Mouse (Mus musculus): Measurements from ENCODE around the gene Slc18a3. TPM values are rescaled to one million over a fixed set of nuclear protein-coding genes. Genes with fewer than 3 reads are reported as not detected.

Slc18a3 gene
- polyA plus RNA-seq, 1 experiment: not detected

DNA sequence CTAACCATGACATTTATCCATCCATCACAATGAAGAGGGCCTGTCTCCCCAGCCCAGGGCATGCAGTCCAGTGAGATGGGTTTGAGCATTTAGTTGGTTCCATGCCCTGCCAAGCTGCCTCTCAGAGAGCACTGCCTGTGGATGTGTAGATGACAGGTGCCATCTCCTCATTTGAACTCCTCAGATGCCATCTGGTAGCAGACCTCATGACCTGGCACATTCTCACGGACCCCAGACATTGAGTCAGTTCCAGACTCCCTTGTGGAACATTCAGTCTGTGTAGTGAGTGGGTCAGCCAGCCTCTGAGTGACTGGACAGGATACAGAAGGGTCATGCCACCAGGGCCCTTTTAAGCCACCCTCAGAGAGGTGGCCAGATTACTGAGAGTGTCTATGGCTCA, 12.9 kb upstream of the Slc18a3 start:
- no peak overlapping the region for H3K27ac ChIP-seq (replicated peaks; ENCODE audit: low read depth, low read length)
- H3K4me1 ChIP-seq (ENCODE audit: control insufficient read depth, insufficient read depth, insufficient read length, low read length): no peaks in the 10 kb centered on the region
- no peak overlapping the region for H3K4me3 ChIP-seq (ENCODE audit: insufficient read depth, low read depth, low read length)

DNA sequence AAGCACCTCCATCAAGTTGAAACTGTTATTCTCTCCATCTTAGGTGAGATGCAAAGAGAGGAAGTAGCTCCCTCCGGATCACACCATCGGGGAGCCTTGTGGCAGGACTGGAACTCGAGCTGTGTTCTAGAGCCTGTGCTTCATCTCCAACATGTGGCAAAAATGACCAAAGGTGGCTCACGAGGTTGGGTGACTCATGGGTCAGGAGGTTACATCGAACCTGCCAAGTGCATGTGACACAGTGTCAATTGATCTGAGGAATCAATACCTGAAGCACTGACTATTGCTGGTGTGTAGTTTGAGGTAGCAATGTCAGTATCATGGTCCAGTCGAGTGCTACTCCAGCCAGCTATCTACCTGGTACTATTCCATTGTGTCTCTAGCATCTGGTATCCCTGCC, 11.9 kb upstream of the Slc18a3 start:
- H3K27ac ChIP-seq (replicated peaks; ENCODE audit: low read depth, low read length): no peak overlapping the region

GRCm38 (mm10) chr14:32472996-32473395, 8.3 kb upstream of the Slc18a3 start:
- Histone ChIP-seq H3K4me1 (ENCODE audit: control insufficient read depth, insufficient read depth, insufficient read length, low read length) (no peaks in the 10 kb centered on the region), H3K4me3 (ENCODE audit: insufficient read depth, low read depth, low read length) (no peak overlapping the region), H3K27ac (replicated peaks; ENCODE audit: low read depth, low read length) (no peak overlapping the region)

More for the DNA sequence above, 11.9 kb upstream of the Slc18a3 start:
- H3K4me1 ChIP-seq (ENCODE audit: control insufficient read depth, insufficient read depth, insufficient read length, low read length): no peaks in the 10 kb centered on the region
- H3K4me3 ChIP-seq (ENCODE audit: insufficient read depth, low read depth, low read length): no peak overlapping the region

DNA sequence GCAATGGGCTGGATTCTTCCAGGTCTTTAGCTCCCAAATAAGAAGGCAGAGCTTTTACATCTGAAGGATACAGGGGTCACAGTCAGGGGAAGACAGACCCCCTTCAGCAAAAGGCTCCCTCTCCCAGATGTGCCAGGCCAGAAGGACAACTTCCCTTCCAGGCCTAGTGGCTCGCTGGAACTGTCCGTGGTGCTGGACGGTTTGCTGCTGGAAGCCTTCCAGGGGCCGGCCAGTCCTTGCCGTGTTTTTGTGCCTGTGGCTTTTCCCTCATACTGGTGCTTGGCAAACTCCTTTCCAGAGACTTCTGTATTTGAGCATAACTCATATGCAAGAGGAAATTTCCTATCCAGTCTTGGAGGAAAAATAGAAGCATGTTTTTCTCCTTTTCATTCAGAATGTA, 3.0 kb upstream of the Slc18a3 start:
- no peaks in the 10 kb centered on the region for H3K4me1 ChIP-seq (ENCODE audit: control insufficient read depth, insufficient read depth, insufficient read length, low read length)
- no peak overlapping the region for H3K4me3 ChIP-seq (ENCODE audit: insufficient read depth, low read depth, low read length)
- H3K27ac ChIP-seq (replicated peaks; ENCODE audit: low read depth, low read length): no peak overlapping the region

- Histone ChIP-seq H3K4me1 (ENCODE audit: control insufficient read depth, insufficient read depth, insufficient read length, low read length) (no peaks in the 10 kb centered on the region), H3K4me3 (ENCODE audit: insufficient read depth, low read depth, low read length) (no peak within 1 kb of the TSS), H3K27ac (replicated peaks; ENCODE audit: low read depth, low read length) (no peak within 1 kb of the TSS)
Observed at GRCm38 (mm10) chr14:32465889-32466288, 1.2 kb upstream of the Slc18a3 start, which contains the start of gene Chat. Gene Chat (minus strand): TSS chr14:32465989.

DNA sequence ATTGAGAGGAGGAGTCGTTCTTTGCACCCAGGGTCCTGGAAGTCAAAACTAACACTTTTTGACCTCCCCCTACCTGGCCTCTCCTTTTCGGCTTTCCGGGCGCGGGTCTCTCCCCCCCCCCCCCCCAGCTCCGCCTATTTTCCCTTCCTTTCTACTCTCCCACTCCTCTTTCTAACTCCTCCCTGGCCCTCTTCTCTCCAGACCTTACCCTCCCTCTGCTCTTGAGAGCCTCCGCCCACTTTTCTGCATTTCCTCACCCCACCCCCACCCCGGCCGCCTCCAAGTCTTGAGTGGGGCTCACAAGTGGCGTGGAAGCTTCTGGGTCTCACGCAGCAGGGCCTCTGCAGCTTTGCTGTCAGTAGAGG, 838 bp upstream of the Slc18a3 start:
- H3K4me1 ChIP-seq (ENCODE audit: control insufficient read depth, insufficient read depth, insufficient read length, low read length): no peaks in the 10 kb centered on the region
- H3K4me3 ChIP-seq (ENCODE audit: insufficient read depth, low read depth, low read length): no peak overlapping the region
- no peak overlapping the region for H3K27ac ChIP-seq (replicated peaks; ENCODE audit: low read depth, low read length)

DNA sequence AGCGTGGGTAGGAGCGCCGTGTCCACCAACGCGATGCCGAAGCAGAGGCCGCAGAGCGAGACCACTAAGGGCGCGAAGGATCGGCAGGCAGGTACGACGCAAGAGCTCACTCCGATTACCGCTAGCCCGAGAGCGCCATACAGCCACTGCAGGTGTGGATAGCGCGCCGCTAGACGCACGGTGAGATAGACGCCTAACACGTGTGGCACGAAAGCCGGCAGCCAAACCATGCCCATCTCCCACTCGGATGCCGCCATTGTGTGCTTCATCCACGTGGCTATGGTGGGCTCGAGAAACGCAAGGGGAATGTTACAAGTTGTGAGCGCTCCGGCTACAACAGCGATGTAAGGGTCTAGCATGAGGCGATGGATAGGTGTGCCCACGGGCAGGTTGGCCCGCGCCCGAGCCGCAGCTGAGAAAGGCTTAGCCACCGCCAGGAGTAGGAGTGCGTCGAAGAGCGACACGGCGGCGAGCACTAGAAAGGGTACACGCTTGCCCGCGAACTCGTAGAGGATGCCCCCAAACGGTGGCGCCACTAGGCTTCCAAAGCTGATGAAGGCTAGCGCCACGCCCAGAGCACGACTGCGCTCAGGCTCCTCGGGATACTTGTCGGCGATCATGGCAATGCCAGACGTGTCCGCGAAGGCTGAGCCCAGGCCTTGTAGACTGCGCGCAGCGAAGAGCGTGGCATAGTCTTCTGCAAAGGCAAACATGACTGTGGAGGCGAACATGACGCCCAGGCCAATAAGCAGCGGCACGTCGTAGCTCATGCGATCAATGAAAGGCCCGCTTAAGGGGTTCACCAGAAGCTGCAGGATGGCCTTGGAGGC, 1.2 kb downstream of the Slc18a3 start:
- Histone ChIP-seq H3K4me1 (ENCODE audit: control insufficient read depth, insufficient read depth, insufficient read length, low read length) (no peaks in the 10 kb centered on the region), H3K27ac (replicated peaks; ENCODE audit: low read depth, low read length) (no peak overlapping the region), H3K4me3 (ENCODE audit: insufficient read depth, low read depth, low read length) (no peak overlapping the region)

DNA sequence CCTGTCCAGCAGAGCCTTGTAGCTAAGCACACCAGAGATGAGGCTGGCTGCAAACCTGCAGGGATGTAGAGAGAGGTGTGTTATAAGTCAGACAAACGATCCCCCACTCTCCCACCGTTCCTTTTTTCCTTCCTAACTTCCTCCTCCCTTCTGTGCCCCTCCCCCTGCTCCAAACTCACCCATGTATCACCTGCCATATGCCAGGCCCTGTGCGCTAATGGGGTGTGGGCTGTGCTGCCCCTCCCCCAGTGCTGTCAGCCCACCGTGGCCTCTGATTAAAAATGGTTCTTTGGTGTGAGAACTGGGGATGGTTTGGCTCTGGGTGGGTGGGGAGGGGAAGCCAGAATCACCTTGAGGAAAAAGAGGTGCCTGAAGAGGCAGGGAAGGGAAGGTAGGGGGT, 12.1 kb downstream of the Slc18a3 start:
- no peak overlapping the region for H3K27ac ChIP-seq (replicated peaks; ENCODE audit: low read depth, low read length)
- H3K4me1 ChIP-seq (ENCODE audit: control insufficient read depth, insufficient read depth, insufficient read length, low read length): no peaks in the 10 kb centered on the region
- no peak overlapping the region for H3K4me3 ChIP-seq (ENCODE audit: insufficient read depth, low read depth, low read length)

- no peak overlapping the region for H3K4me3 ChIP-seq (ENCODE audit: insufficient read depth, low read depth, low read length)
- no peak overlapping the region for H3K27ac ChIP-seq (replicated peaks; ENCODE audit: low read depth, low read length)
- H3K4me1 ChIP-seq (ENCODE audit: control insufficient read depth, insufficient read depth, insufficient read length, low read length): no peaks in the 10 kb centered on the region
Observed at GRCm38 (mm10) chr14:32446989-32447388, 17.7 kb downstream of the Slc18a3 start.

GRCm38 (mm10) chr14:32443446-32443845, 21.2 kb downstream of the Slc18a3 start:
- H3K27ac ChIP-seq (replicated peaks; ENCODE audit: low read depth, low read length): no peak overlapping the region
- no peaks in the 10 kb centered on the region for H3K4me1 ChIP-seq (ENCODE audit: control insufficient read depth, insufficient read depth, insufficient read length, low read length)
- no peak overlapping the region for H3K4me3 ChIP-seq (ENCODE audit: insufficient read depth, low read depth, low read length)

DNA sequence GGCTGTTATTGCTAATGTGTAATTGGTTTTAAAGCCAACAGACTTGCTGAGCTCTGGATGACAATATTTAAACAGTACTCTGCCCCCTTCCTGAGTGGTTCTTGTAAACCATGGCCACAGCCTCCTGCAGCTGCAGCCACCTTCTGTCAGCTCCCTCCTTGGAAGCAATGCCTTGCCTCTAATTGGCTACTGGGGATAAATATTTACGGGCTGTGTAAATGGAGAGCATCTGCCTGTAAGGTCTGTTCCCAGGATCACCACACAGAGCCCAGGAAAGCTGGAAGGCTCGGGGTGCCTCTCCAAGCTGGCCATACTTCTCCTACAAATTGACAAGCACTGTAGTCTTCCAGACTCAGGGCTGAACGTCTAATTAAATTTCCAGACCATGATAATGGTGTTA, 24.9 kb downstream of the Slc18a3 start:
- no peaks in the 10 kb centered on the region for H3K4me1 ChIP-seq (ENCODE audit: control insufficient read depth, insufficient read depth, insufficient read length, low read length)
- no peak overlapping the region for H3K4me3 ChIP-seq (ENCODE audit: insufficient read depth, low read depth, low read length)
- H3K27ac ChIP-seq (replicated peaks; ENCODE audit: low read depth, low read length): no peak overlapping the region

GRCm38 (mm10) chr14:32439316-32439715, 25.3 kb downstream of the Slc18a3 start:
- Histone ChIP-seq H3K27ac (replicated peaks; ENCODE audit: low read depth, low read length) (no peak overlapping the region), H3K4me3 (ENCODE audit: insufficient read depth, low read depth, low read length) (no peak overlapping the region), H3K4me1 (ENCODE audit: control insufficient read depth, insufficient read depth, insufficient read length, low read length) (no peaks in the 10 kb centered on the region)

- Histone ChIP-seq H3K4me1 (ENCODE audit: control insufficient read depth, insufficient read depth, insufficient read length, low read length) (no peaks in the 10 kb centered on the region), H3K27ac (replicated peaks; ENCODE audit: low read depth, low read length) (no peak overlapping the region), H3K4me3 (ENCODE audit: insufficient read depth, low read depth, low read length) (no peak overlapping the region)
Observed at GRCm38 (mm10) chr14:32437352-32437793, 27.3 kb downstream of the Slc18a3 start.

DNA sequence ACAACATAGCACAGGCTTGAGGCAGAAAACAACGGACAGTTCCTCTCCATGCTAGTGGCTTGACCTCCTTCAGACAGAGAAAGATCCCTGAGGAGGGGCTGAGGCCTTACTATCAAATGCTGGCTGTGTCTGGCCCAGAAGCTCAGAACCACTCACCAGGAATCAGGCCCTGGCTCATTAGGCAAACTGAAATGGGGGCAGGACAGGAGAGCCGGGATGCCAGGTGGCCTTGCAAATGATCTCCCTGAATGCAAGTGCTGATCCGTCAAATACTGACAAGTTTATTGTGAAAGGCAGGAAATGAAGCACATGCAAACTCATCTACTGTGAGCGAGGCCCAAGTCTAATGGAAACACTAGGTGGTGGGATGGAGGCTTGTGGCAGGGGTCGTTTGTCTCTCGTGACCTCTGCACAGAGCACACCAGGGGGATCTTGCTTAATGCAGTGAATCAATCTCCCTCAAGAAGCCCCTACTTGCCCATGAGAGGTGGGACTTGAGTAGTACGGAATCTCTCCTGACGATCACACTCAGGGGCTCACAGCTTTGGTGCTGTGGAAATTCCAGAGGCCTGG, 35.5 kb downstream of the Slc18a3 start:
- H3K4me3 ChIP-seq (ENCODE audit: insufficient read depth, low read depth, low read length): no peak overlapping the region
- no peak overlapping the region for H3K27ac ChIP-seq (replicated peaks; ENCODE audit: low read depth, low read length)
- no peaks in the 10 kb centered on the region for H3K4me1 ChIP-seq (ENCODE audit: control insufficient read depth, insufficient read depth, insufficient read length, low read length)

DNA sequence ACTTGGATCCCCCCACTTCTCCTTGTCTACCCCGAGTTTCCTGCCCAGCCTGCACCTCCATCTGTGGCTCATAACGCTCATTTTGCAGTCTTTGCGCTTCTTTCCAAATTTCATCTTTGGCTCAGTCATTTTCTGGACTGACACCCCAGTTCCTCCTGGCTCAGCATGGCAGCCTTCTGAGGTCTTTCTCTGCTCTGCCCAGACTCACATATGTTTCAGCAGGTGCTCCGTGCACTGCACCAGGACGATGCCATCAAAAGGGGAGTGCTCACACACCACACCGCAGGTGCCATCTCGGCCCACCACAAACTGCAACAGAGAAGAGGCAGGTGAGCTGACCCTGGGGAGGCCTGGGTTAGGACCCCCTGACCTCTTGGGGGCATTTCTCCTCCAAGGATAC, 40.7 kb downstream of the Slc18a3 start:
- Histone ChIP-seq H3K4me3 (ENCODE audit: insufficient read depth, low read depth, low read length) (no peak overlapping the region), H3K27ac (replicated peaks; ENCODE audit: low read depth, low read length) (no peak overlapping the region), H3K4me1 (ENCODE audit: control insufficient read depth, insufficient read depth, insufficient read length, low read length) (no peaks in the 10 kb centered on the region)

DNA sequence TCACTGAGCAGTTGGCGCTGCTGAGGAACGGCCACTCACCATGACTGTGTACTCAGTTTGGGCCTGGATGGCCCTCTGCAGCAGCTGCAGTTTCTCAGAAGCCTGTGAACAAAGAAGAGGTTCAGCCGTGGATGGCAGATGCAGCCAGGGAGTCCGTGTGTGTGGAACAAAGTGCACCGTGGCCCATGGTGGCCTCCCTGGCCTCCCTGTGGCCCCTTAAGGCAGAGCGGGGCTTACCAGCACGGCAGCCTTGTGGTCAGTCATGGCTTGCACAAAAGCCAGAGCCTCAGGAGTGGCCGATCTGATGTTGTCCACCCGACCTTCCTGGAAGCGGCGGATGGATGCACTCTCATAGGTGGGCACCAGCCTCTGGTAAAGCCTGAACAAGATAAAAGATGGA, 45.9 kb downstream of the Slc18a3 start:
- H3K27ac ChIP-seq (replicated peaks; ENCODE audit: low read depth, low read length): no peak overlapping the region

More for the DNA sequence above, 45.9 kb downstream of the Slc18a3 start:
- H3K4me1 ChIP-seq (ENCODE audit: control insufficient read depth, insufficient read depth, insufficient read length, low read length): no peaks in the 10 kb centered on the region
- H3K4me3 ChIP-seq (ENCODE audit: insufficient read depth, low read depth, low read length): no peak overlapping the region
